Mouse (Mus musculus) thymus, postnatal 36 days (tissue): ENCODE results near the gene Atp1a2.

Experiments used
- DNase-seq, 2 experiments: peaks; one replicate each; pipeline ENCODE4 v3.0.0; 2022; ENCODE audit warnings: mixed read lengths in 2 of 2

Atp1a2 gene

GRCm38 (mm10) chr1:172297611-172298537, at the start of gene Atp1a2:
Gene Atp1a2 (minus strand): TSS chr1:172298064.
- no peak for DNase-seq

- no peak for DNase-seq
Measured at GRCm38 (mm10) chr1:172347382-172347781, 49.5 kb upstream of the Atp1a2 start.

GRCm38 (mm10) chr1:172346707-172347106, 48.8 kb upstream of the Atp1a2 start:
- DNase-seq: no peak

- DNase-seq: no peak
Measured at GRCm38 (mm10) chr1:172344820-172345219, 47.0 kb upstream of the Atp1a2 start.

- DNase-seq: no peak
Measured at GRCm38 (mm10) chr1:172343914-172344313, 46.0 kb upstream of the Atp1a2 start.

GRCm38 (mm10) chr1:172342729-172343128, 44.9 kb upstream of the Atp1a2 start:
- no peak for DNase-seq

- no peak for DNase-seq
Measured at GRCm38 (mm10) chr1:172341386-172341785, 43.5 kb upstream of the Atp1a2 start.

- DNase-seq: peak; percentile 78 to 83
Measured at GRCm38 (mm10) chr1:172340729-172341321, 43.0 kb upstream of the Atp1a2 start, which contains the start of gene Kcnj10. Gene Kcnj10 (plus strand): TSS chr1:172341210.

GRCm38 (mm10) chr1:172337411-172338185, 39.7 kb upstream of the Atp1a2 start:
- DNase-seq: no peak

GRCm38 (mm10) chr1:172335804-172336203, 37.9 kb upstream of the Atp1a2 start:
- no peak for DNase-seq

GRCm38 (mm10) chr1:172333512-172333911, 35.6 kb upstream of the Atp1a2 start:
- no peak for DNase-seq

- DNase-seq: no peak
Measured at GRCm38 (mm10) chr1:172332925-172333324, 35.1 kb upstream of the Atp1a2 start.

- DNase-seq: no peak
Measured at GRCm38 (mm10) chr1:172331422-172331947, 33.6 kb upstream of the Atp1a2 start.

GRCm38 (mm10) chr1:172329616-172330015, 31.8 kb upstream of the Atp1a2 start:
- no peak for DNase-seq

GRCm38 (mm10) chr1:172329131-172329530, 31.3 kb upstream of the Atp1a2 start, which contains the start of gene Kcnj9:
Gene Kcnj9 (minus strand): TSS chr1:172329318.
- no peak for DNase-seq

- no peak for DNase-seq
Measured at GRCm38 (mm10) chr1:172328461-172328860, 30.6 kb upstream of the Atp1a2 start.

GRCm38 (mm10) chr1:172328041-172328440, 30.2 kb upstream of the Atp1a2 start:
- no peak for DNase-seq

- no peak for DNase-seq
Measured at GRCm38 (mm10) chr1:172327206-172328001, 29.5 kb upstream of the Atp1a2 start.

GRCm38 (mm10) chr1:172326684-172327083, 28.8 kb upstream of the Atp1a2 start:
- DNase-seq: no peak

- peak; percentile 79 to 81 for DNase-seq
Measured at GRCm38 (mm10) chr1:172325680-172326535, 28.0 kb upstream of the Atp1a2 start.

- DNase-seq: peak; percentile 59 to 65
Measured at GRCm38 (mm10) chr1:172324725-172325124, 26.9 kb upstream of the Atp1a2 start.
